Mouse (Mus musculus): ENCODE data around the gene Schip1. TPM values are rescaled to one million over a fixed set of nuclear protein-coding genes. Genes with fewer than 3 reads are reported as not detected.

The Schip1 gene
- polyA plus RNA-seq, 1 experiment from 2014 or later, result 37.1 TPM

DNA sequence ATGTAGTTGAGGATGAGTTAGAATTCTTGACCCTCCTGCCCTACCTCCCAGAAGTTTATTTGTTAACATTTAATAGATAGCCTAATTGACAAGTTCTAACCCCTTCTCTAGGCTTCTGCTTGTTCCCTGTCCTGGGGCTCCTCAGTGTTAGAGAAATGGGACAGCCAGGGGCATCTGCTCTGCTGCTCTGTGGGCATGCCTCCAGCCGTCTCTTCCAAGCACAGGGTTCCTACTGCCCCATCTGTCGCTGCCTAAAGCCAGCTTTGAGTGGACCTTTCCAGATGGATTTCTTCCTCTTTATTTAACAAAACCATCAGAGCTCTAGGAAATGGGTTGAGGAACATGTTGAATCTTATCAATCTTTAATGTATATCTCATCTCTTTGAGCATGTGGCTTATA lies 357.2 kb downstream of the Schip1 start:
- DNase-seq (ENCODE audit: low spot score), result no peak
- WGBS, result 86% methylated on average over 2 of the region's 2 CpGs
- Histone ChIP-seq H3K36me3 (ENCODE audit: control insufficient read depth, insufficient read depth, low read length) (no peaks in the 10 kb centered on the region), H3K9ac (ENCODE audit: low read depth, low read length) (no peak overlapping the region), H3K27ac (replicated peaks; ENCODE audit: low read depth, low read length) (no peak overlapping the region), H3K27me3 (replicated peaks; ENCODE audit: control insufficient read depth, insufficient read depth, low read length) (no peaks in the 10 kb centered on the region), H3K4me3 (ENCODE audit: low read depth, low read length) (no peak overlapping the region), H3K4me2 (ENCODE audit: low read depth, low read length) (no peak overlapping the region), H3K9me3 (ENCODE audit: control insufficient read depth, low read length) (no peaks in the 10 kb centered on the region), H3K4me1 (ENCODE audit: control insufficient read depth, insufficient read depth, low read length) (no peaks in the 10 kb centered on the region)
- ATAC-seq (ENCODE audit: low read depth), result no peak

DNA sequence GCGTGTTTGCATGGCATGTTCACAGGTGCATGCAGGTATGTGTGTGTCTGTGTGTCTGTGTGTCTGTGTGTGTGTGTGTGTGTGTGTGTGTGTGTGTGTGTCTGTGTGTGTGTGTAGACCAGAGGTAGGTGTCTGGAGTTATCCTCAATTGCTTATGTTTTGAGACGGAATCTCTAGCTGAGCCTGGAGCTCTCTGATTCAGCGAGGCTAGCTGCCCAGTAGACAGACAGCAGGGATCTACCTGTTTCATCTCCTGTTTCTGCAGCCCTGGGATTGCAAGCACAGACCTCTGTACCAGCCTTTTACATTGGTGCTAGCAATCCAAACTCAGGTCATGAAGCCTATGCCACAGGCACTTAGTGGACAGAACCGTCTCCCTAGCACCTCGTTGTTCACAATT lies 363.5 kb downstream of the Schip1 start:
- Histone ChIP-seq H3K36me3 (ENCODE audit: control insufficient read depth, insufficient read depth, low read length) (no peaks in the 10 kb centered on the region), H3K4me2 (ENCODE audit: low read depth, low read length) (no peak overlapping the region), H3K27me3 (replicated peaks; ENCODE audit: control insufficient read depth, insufficient read depth, low read length) (no peaks in the 10 kb centered on the region), H3K4me3 (ENCODE audit: low read depth, low read length) (no peak overlapping the region), H3K4me1 (ENCODE audit: control insufficient read depth, insufficient read depth, low read length) (no peaks in the 10 kb centered on the region), H3K9me3 (ENCODE audit: control insufficient read depth, low read length) (no peaks in the 10 kb centered on the region), H3K27ac (replicated peaks; ENCODE audit: low read depth, low read length) (no peak overlapping the region), H3K9ac (ENCODE audit: low read depth, low read length) (no peak overlapping the region)
- ATAC-seq (ENCODE audit: low read depth) (no peak), DNase-seq (ENCODE audit: low spot score) (no peak)
- WGBS, result 80% methylated on average over 5 of the region's 5 CpGs

DNA sequence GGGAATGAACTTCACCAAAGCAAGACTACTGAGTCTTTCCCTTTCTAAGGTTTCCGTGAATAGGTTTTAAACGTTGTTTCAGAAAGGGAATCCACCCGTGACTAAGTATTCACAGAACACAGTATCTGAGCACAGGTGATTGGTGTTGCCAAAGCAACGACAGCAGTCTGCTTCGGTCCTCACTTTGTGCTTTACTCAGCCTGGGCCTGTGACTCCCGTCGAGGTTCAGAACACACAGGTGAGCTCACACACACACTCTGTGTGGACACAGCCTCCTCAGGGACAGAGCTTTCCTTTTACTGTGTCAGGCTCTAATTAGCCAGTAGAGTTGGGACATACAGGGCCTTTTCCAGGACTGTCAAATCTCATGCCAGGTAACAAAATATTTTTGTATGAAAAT lies 369.8 kb downstream of the Schip1 start:
- no peaks in the 10 kb centered on the region for H3K4me1 ChIP-seq (ENCODE audit: control insufficient read depth, insufficient read depth, low read length)
- DNase-seq (ENCODE audit: low spot score) (peak; percentile 5), ATAC-seq (ENCODE audit: low read depth) (no peak)
- H3K4me3 ChIP-seq (ENCODE audit: low read depth, low read length), result no peak overlapping the region
- H3K36me3 ChIP-seq (ENCODE audit: control insufficient read depth, insufficient read depth, low read length), result no peaks in the 10 kb centered on the region
- H3K27ac ChIP-seq (replicated peaks; ENCODE audit: low read depth, low read length), result no peak overlapping the region
- H3K27me3 ChIP-seq (replicated peaks; ENCODE audit: control insufficient read depth, insufficient read depth, low read length), result no peaks in the 10 kb centered on the region
- WGBS, result 51% methylated on average over 7 of the region's 7 CpGs
- no peak overlapping the region for H3K9ac ChIP-seq (ENCODE audit: low read depth, low read length)
- no peak overlapping the region for H3K4me2 ChIP-seq (ENCODE audit: low read depth, low read length)
- H3K9me3 ChIP-seq (ENCODE audit: control insufficient read depth, low read length), result no peaks in the 10 kb centered on the region

DNA sequence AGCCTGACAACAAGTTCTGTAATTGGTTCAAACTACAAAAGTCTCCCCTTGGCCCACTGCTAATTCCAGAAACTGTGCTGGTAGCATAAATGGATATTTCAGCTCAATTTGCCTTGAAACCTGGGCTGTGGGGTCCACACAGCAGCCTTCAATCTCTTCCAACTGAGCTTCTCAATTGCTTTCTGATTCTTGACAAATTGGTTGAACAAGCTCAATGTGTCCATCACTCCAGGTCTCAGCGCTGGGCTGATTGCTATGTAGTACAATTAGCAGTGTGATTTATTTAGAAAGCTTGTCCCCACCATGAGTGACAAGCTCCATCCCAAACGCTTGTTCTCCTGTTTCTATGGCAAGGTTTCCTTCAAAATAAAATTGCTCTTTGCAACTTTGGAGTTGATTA lies 370.3 kb downstream of the Schip1 start:
- 76% methylated on average over 2 of the region's 2 CpGs for WGBS
- Histone ChIP-seq H3K9ac (ENCODE audit: low read depth, low read length) (no peak overlapping the region), H3K4me1 (ENCODE audit: control insufficient read depth, insufficient read depth, low read length) (no peaks in the 10 kb centered on the region), H3K9me3 (ENCODE audit: control insufficient read depth, low read length) (no peaks in the 10 kb centered on the region), H3K36me3 (ENCODE audit: control insufficient read depth, insufficient read depth, low read length) (no peaks in the 10 kb centered on the region), H3K27me3 (replicated peaks; ENCODE audit: control insufficient read depth, insufficient read depth, low read length) (no peaks in the 10 kb centered on the region), H3K27ac (replicated peaks; ENCODE audit: low read depth, low read length) (no peak overlapping the region), H3K4me3 (ENCODE audit: low read depth, low read length) (no peak overlapping the region), H3K4me2 (ENCODE audit: low read depth, low read length) (no peak overlapping the region)
- DNase-seq (ENCODE audit: low spot score) (no peak), ATAC-seq (ENCODE audit: low read depth) (no peak)

DNA sequence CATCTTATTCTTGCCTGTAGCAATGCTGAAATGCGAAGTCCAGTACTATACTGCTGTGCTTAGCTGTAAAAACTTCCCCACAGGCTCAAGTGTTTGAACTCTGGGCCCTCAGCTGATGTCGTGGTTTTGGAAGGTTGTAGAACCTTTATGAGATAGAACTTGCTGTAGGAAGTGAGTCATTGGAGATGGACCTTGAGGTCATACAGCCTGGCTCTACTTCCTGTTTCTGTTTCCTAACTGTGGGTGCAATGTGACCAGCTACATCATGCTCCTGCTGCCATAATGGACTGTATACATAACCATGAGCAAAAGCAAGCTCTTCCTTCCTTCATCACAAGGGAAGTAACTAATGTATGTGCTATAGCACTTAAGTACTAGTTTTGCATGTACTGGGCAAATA lies 383.9 kb downstream of the Schip1 start:
- 71% methylated on average over 2 of the region's 2 CpGs for WGBS
- H3K9ac ChIP-seq (ENCODE audit: low read depth, low read length), result no peak overlapping the region
- no peak for DNase-seq (ENCODE audit: low spot score)
- H3K4me3 ChIP-seq (ENCODE audit: low read depth, low read length), result no peak overlapping the region
- no peaks in the 10 kb centered on the region for H3K9me3 ChIP-seq (ENCODE audit: control insufficient read depth, low read length)
- 0 out of 2 replicates have a peak, but pooled peaks cover 3% of the 10 kb centered on the region for H3K4me1 ChIP-seq (ENCODE audit: control insufficient read depth, insufficient read depth, low read length)
- no peak overlapping the region for H3K27ac ChIP-seq (replicated peaks; ENCODE audit: low read depth, low read length)
- no peak for ATAC-seq (ENCODE audit: low read depth)
- H3K4me2 ChIP-seq (ENCODE audit: low read depth, low read length), result no peak overlapping the region
- H3K36me3 ChIP-seq (ENCODE audit: control insufficient read depth, insufficient read depth, low read length), result no peaks in the 10 kb centered on the region
- no peaks in the 10 kb centered on the region for H3K27me3 ChIP-seq (replicated peaks; ENCODE audit: control insufficient read depth, insufficient read depth, low read length)

DNA sequence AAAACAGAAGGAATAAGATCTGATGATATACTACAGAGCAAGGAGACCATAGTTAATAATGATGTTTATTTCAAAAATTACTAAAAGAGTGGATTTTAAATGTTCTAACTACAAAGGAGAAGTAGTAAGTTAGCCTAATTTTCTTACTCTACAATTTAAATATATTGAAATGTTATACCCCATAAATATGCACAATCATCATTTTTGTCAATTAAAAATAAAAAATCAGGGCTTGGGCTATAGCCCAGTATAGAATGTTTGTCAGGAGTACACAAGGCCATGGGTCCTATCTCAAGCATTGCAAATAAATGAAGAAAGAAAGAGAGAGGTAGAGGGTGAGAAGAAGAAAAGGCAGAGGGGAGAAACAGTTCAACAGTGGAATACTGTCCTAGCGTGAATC lies 387.0 kb downstream of the Schip1 start:
- H3K27me3 ChIP-seq (replicated peaks; ENCODE audit: control insufficient read depth, insufficient read depth, low read length), result no peaks in the 10 kb centered on the region

DNA sequence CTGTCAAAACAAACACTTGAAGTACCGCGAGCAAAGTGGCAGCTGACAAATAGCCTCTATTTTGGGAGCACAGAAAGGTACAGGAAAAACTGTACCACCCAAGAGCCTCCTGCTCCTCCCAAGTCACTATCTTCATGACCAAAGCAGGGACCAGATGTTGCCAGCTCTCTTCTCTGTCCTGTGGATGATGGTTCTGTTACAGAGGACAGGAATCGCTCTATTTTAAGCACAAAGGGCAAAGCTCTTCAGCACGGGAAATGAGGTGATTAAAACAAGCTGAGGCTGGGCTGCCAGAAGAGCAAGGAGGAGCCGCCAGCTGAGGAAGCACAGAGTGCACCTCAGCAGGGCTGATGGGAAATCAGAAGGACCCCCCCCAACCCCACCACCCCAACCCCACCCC lies 388.7 kb downstream of the Schip1 start:
- no peak for ATAC-seq (ENCODE audit: low read depth)
- H3K36me3 ChIP-seq (ENCODE audit: control insufficient read depth, insufficient read depth, low read length), result no peaks in the 10 kb centered on the region
- no peak overlapping the region for H3K27ac ChIP-seq (replicated peaks; ENCODE audit: low read depth, low read length)
- H3K9me3 ChIP-seq (ENCODE audit: control insufficient read depth, low read length), result no peaks in the 10 kb centered on the region
- peak; percentile 32 for DNase-seq (ENCODE audit: low spot score)
- no peak overlapping the region for H3K4me3 ChIP-seq (ENCODE audit: low read depth, low read length)
- no peak overlapping the region for H3K4me2 ChIP-seq (ENCODE audit: low read depth, low read length)
- H3K9ac ChIP-seq (ENCODE audit: low read depth, low read length), result 0 out of 2 replicates have a peak overlapping the region, but pooled peaks have one; percentile 37
- no peaks in the 10 kb centered on the region for H3K27me3 ChIP-seq (replicated peaks; ENCODE audit: control insufficient read depth, insufficient read depth, low read length)
- 12% methylated on average over 5 of the region's 5 CpGs for WGBS
- 0 out of 2 replicates have a peak, but pooled peaks cover 3% of the 10 kb centered on the region for H3K4me1 ChIP-seq (ENCODE audit: control insufficient read depth, insufficient read depth, low read length)

More for the DNA sequence above, 387.0 kb downstream of the Schip1 start:
- WGBS, result 97% methylated on average over 1 of the region's 1 CpGs
- Histone ChIP-seq H3K4me1 (ENCODE audit: control insufficient read depth, insufficient read depth, low read length) (0 out of 2 replicates have a peak, but pooled peaks cover 3% of the 10 kb centered on the region), H3K4me2 (ENCODE audit: low read depth, low read length) (no peak overlapping the region), H3K36me3 (ENCODE audit: control insufficient read depth, insufficient read depth, low read length) (no peaks in the 10 kb centered on the region), H3K9me3 (ENCODE audit: control insufficient read depth, low read length) (no peaks in the 10 kb centered on the region), H3K27ac (replicated peaks; ENCODE audit: low read depth, low read length) (no peak overlapping the region), H3K4me3 (ENCODE audit: low read depth, low read length) (no peak overlapping the region), H3K9ac (ENCODE audit: low read depth, low read length) (no peak overlapping the region)
- DNase-seq (ENCODE audit: low spot score), result no peak
- ATAC-seq (ENCODE audit: low read depth), result no peak

DNA sequence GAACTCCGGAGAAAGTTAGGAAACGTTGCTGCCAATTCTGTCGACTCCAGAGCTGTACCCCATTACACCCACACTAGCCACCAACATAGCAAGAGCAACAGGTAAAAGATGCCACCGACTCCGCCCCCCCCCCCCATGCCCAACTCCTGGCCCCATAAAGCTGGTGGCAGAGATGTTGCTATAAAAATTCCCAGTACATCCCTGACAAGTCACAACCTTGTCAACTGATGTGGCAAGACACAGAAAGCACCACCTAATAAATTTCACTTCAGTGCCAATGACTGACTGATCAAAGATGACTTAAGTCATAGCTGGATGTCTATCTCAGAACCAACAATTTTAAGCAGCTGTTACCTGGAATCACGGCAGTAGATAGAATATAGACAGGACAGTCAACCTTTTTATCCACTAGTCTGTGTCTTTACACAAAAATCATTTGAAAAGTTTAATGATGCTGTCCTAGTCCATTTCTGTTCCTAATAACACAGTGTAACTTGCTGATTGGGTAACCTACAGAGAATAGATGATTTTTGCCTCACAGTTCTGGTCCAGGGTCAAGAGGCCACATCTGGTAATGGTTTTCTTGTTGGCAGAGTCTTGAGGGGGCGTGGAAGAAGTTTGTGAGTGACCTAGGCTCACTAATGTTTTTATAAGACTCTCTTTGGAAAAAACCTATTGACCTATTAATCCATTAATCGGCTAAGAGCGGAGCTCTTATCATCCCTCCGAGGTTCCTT lies 389.3 kb downstream of the Schip1 start:
- no peaks in the 10 kb centered on the region for H3K9me3 ChIP-seq (ENCODE audit: control insufficient read depth, low read length)
- H3K27ac ChIP-seq (replicated peaks; ENCODE audit: low read depth, low read length), result no peak overlapping the region
- H3K27me3 ChIP-seq (replicated peaks; ENCODE audit: control insufficient read depth, insufficient read depth, low read length), result no peaks in the 10 kb centered on the region
- ATAC-seq (ENCODE audit: low read depth) (no peak), DNase-seq (ENCODE audit: low spot score) (no peak)
- WGBS, result 29% methylated on average over 7 of the region's 10 CpGs
- 0 out of 2 replicates have a peak, but pooled peaks cover 3% of the 10 kb centered on the region for H3K4me1 ChIP-seq (ENCODE audit: control insufficient read depth, insufficient read depth, low read length)
- no peak overlapping the region for H3K4me2 ChIP-seq (ENCODE audit: low read depth, low read length)
- no peak overlapping the region for H3K9ac ChIP-seq (ENCODE audit: low read depth, low read length)
- no peaks in the 10 kb centered on the region for H3K36me3 ChIP-seq (ENCODE audit: control insufficient read depth, insufficient read depth, low read length)
- no peak overlapping the region for H3K4me3 ChIP-seq (ENCODE audit: low read depth, low read length)

DNA sequence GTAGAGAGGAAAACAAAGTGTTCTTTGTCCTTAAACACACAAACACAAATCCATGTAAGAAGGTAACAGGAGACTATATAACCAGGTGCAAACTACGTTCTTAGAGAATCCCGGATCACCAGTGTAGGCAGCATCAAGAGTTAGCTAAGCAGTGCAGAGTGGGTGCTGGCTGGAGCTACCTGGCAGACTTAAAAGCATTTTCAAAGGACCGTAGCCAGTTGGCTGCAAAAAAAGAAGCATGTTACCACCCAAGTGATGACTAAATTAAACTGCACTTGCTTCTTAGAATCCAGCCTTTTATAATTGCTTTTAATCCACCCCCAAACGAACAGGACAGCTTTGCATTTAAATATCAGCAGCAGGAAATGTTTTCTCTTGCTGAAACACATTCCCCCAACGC lies 402.0 kb downstream of the Schip1 start:
- peak; percentile 45 for DNase-seq (ENCODE audit: low spot score)
- Histone ChIP-seq H3K9me3 (ENCODE audit: control insufficient read depth, low read length) (no peaks in the 10 kb centered on the region), H3K4me3 (ENCODE audit: low read depth, low read length) (no peak overlapping the region), H3K4me2 (ENCODE audit: low read depth, low read length) (no peak overlapping the region), H3K9ac (ENCODE audit: low read depth, low read length) (no peak overlapping the region), H3K27ac (replicated peaks; ENCODE audit: low read depth, low read length) (no peak overlapping the region), H3K4me1 (ENCODE audit: control insufficient read depth, insufficient read depth, low read length) (peaks cover 14% of the 10 kb centered on the region), H3K36me3 (ENCODE audit: control insufficient read depth, insufficient read depth, low read length) (no peaks in the 10 kb centered on the region), H3K27me3 (replicated peaks; ENCODE audit: control insufficient read depth, insufficient read depth, low read length) (no peaks in the 10 kb centered on the region)
- ATAC-seq (ENCODE audit: low read depth), result peak; percentile 77; the same call in 1 of the 2 replicates
- WGBS, result 32% methylated on average over 5 of the region's 5 CpGs
